ENCODE assay signal across 23 mouse cellular contexts in genomic region chr5:54348820-54349596, GRCm38 (mm10).
DNase-seq lines count a peak whose midpoint lies in the region; ATAC-seq and TF ChIP-seq lines count a peak whose summit lies in the region.
"Had no signal": no experiment of that assay in that cellular context is flagged by ENCODE, and none has a peak within 500 bp of the region (broad histone marks: within the 10 kb centered on the region; RNA-seq: fewer than 3 reads in every experiment).

No protein-coding gene starts in this region.

- no peak for TF ChIP-seq CTCF in heart, postnatal 0 days (IDR thresholded peaks at IDR 0.05; ENCODE audit: low read depth)
- TF ChIP-seq CTCF in heart, adult 2 months (IDR thresholded peaks at IDR 0.05) = no peak

- H3K4me1 ChIP-seq in heart, embryonic 11.5 days (ENCODE audit: control insufficient read depth, insufficient read depth, low read length) = no peaks in the 10 kb centered on the region
- H3K4me1 ChIP-seq in heart, postnatal 0 days (ENCODE audit: control insufficient read depth, insufficient read depth) = no peaks in the 10 kb centered on the region
- no peaks in the 10 kb centered on the region for H3K4me1 ChIP-seq in heart, adult 2 months (ENCODE audit: control insufficient read depth, insufficient read depth, low read length)
- H3K4me1 ChIP-seq in midbrain, embryonic 16.5 days (ENCODE audit: control insufficient read depth, insufficient read depth, low read length) = peaks cover 3% of the 10 kb centered on the region
- H3K4me1 ChIP-seq in midbrain, embryonic 10.5 days = no peaks in the 10 kb centered on the region
- no peaks in the 10 kb centered on the region for H3K4me1 ChIP-seq in neural tube, embryonic 14.5 days (ENCODE audit: control insufficient read depth, insufficient read depth, low read length)
- H3K4me1 ChIP-seq in kidney, embryonic 16.5 days (ENCODE audit: insufficient read depth, low read length) = no peaks in the 10 kb centered on the region
- H3K4me1 ChIP-seq: embryonic facial prominence, embryonic 15.5 days; stomach, embryonic 15.5 days had no signal

- H3K9ac ChIP-seq in heart, embryonic 11.5 days (ENCODE audit: low read depth, low read length) = no peak overlapping the region
- no peak overlapping the region for H3K9ac ChIP-seq in heart, postnatal 0 days (replicated peaks; ENCODE audit: low read depth, low read length)
- no peak overlapping the region for H3K9ac ChIP-seq in heart, adult 2 months (ENCODE audit: low read depth, low read length)
- no peak overlapping the region for H3K9ac ChIP-seq in midbrain, embryonic 16.5 days (ENCODE audit: low read depth, low read length)
- no peak overlapping the region for H3K9ac ChIP-seq in neural tube, embryonic 14.5 days (replicated peaks; ENCODE audit: low read depth, low read length)
- H3K9ac ChIP-seq in kidney, embryonic 16.5 days (replicated peaks; ENCODE audit: low read length) = no peak overlapping the region
- H3K9ac ChIP-seq: embryonic facial prominence, embryonic 15.5 days; stomach, embryonic 15.5 days had no signal

- no peak overlapping the region for H3K27ac ChIP-seq in heart, embryonic 11.5 days (ENCODE audit: low read depth, low read length)
- H3K27ac ChIP-seq in heart, postnatal 0 days (ENCODE audit: low read depth) = peak overlapping the region; percentile 4; the same call in 1 of the 2 replicates
- H3K27ac ChIP-seq in heart, adult 2 months = no peak overlapping the region
- 0 out of 2 replicates have a peak overlapping the region, but pooled peaks have one; percentile 2 for H3K27ac ChIP-seq in midbrain, embryonic 16.5 days (ENCODE audit: low read length)
- H3K27ac ChIP-seq in midbrain, embryonic 10.5 days (replicated peaks) = no peak overlapping the region
- peak overlapping the region; percentile 45; the same call in 1 of the 2 replicates for H3K27ac ChIP-seq in neural tube, embryonic 14.5 days (ENCODE audit: low read depth, low read length)
- no peak overlapping the region for H3K27ac ChIP-seq in kidney, embryonic 16.5 days (ENCODE audit: low read length)
- H3K27ac ChIP-seq: embryonic facial prominence, embryonic 15.5 days; left cerebral cortex, adult 2 months; stomach, embryonic 15.5 days had no signal

- no peak for TF ChIP-seq POLR2A in heart, adult 2 months (IDR thresholded peaks at IDR 0.05; ENCODE audit: insufficient read depth, low read depth, low read length)

- intact Hi-C loops in heart, adult 2 months (cut with DNase I) = no loop called here

- no peak for ATAC-seq in heart, embryonic 11.5 days (replicated peaks; ENCODE audit: insufficient number of reproducible peaks, low FRiP score, low TSS enrichment)
- ATAC-seq in heart, postnatal 0 days (ENCODE audit: insufficient read depth, low read depth) = peak; percentile 69
- peak; percentile 40; the same call in 1 of the 2 replicates for ATAC-seq in midbrain, embryonic 16.5 days
- peak; percentile 55; the same call in 1 of the 2 replicates for ATAC-seq in neural tube, embryonic 14.5 days (ENCODE audit: low read depth)
- no peak for ATAC-seq in kidney, embryonic 16.5 days (ENCODE audit: low FRiP score, low TSS enrichment)
- ATAC-seq: inflammation-experienced regulatory T-cells, adult 6 months; lung, postnatal 0 days had no signal

- 72% methylated on average over 8 of the region's 8 CpGs for WGBS in heart, embryonic 11.5 days (ENCODE audit: insufficient replicate concordance)
- 47% methylated on average over 8 of the region's 8 CpGs for WGBS in heart, postnatal 0 days
- WGBS in heart, adult 2 months = 64% methylated on average over 8 of the region's 8 CpGs
- 61% methylated on average over 8 of the region's 8 CpGs for WGBS in midbrain, embryonic 16.5 days
- 91% methylated on average over 8 of the region's 8 CpGs for WGBS in midbrain, embryonic 10.5 days
- 46% methylated on average over 8 of the region's 8 CpGs for WGBS in neural tube, embryonic 14.5 days
- 61% methylated on average over 8 of the region's 8 CpGs for WGBS in kidney, embryonic 16.5 days

- H3K27me3 ChIP-seq in heart, embryonic 11.5 days (ENCODE audit: control insufficient read depth, insufficient read depth, low read length) = no peaks in the 10 kb centered on the region
- no peaks in the 10 kb centered on the region for H3K27me3 ChIP-seq in heart, postnatal 0 days (ENCODE audit: control insufficient read depth, insufficient read depth, low read length)
- H3K27me3 ChIP-seq in heart, adult 2 months (ENCODE audit: control insufficient read depth, insufficient read depth, low read length) = no peaks in the 10 kb centered on the region
- H3K27me3 ChIP-seq in midbrain, embryonic 16.5 days (ENCODE audit: control insufficient read depth, insufficient read depth, low read depth, low read length) = no peaks in the 10 kb centered on the region
- no peaks in the 10 kb centered on the region for H3K27me3 ChIP-seq in midbrain, embryonic 10.5 days (ENCODE audit: low read depth, poor library complexity, severe bottlenecking)
- H3K27me3 ChIP-seq in neural tube, embryonic 14.5 days (ENCODE audit: control insufficient read depth, insufficient read depth, low read length) = no peaks in the 10 kb centered on the region
- H3K27me3 ChIP-seq in kidney, embryonic 16.5 days (ENCODE audit: insufficient read depth, low read length) = no peaks in the 10 kb centered on the region
- H3K27me3 ChIP-seq: embryonic facial prominence, embryonic 15.5 days; stomach, embryonic 15.5 days had no signal

- H3K4me3 ChIP-seq in heart, embryonic 11.5 days (ENCODE audit: low read depth, low read length) = no peak overlapping the region
- H3K4me3 ChIP-seq in heart, postnatal 0 days (ENCODE audit: low read depth, low read length) = no peak overlapping the region
- no peak overlapping the region for H3K4me3 ChIP-seq in heart, adult 2 months
- H3K4me3 ChIP-seq in midbrain, embryonic 16.5 days (ENCODE audit: low read depth, low read length) = no peak overlapping the region
- H3K4me3 ChIP-seq in midbrain, embryonic 10.5 days = no peak overlapping the region
- H3K4me3 ChIP-seq in neural tube, embryonic 14.5 days (ENCODE audit: low read depth, low read length) = no peak overlapping the region
- no peak overlapping the region for H3K4me3 ChIP-seq in kidney, embryonic 16.5 days (ENCODE audit: low read length)
- H3K4me3 ChIP-seq: embryonic facial prominence, embryonic 15.5 days; left cerebral cortex, adult 2 months; stomach, embryonic 15.5 days had no signal

- no peaks in the 10 kb centered on the region for H3K79me2 ChIP-seq in heart, adult 2 months (replicated peaks; ENCODE audit: control insufficient read depth, insufficient read depth, low read length)

- H3K36me3 ChIP-seq in heart, embryonic 11.5 days (ENCODE audit: control insufficient read depth, insufficient read depth, low read length) = no peaks in the 10 kb centered on the region
- H3K36me3 ChIP-seq in heart, postnatal 0 days (replicated peaks; ENCODE audit: control insufficient read depth, insufficient read depth, low read length) = no peaks in the 10 kb centered on the region
- peaks cover 2% of the 10 kb centered on the region; the same call in 1 of the 2 replicates for H3K36me3 ChIP-seq in heart, adult 2 months (ENCODE audit: control insufficient read depth, insufficient read depth, low read length)
- H3K36me3 ChIP-seq in midbrain, embryonic 16.5 days (ENCODE audit: control insufficient read depth, insufficient read depth, low read length) = no peaks in the 10 kb centered on the region
- H3K36me3 ChIP-seq in midbrain, embryonic 10.5 days = no peaks in the 10 kb centered on the region
- no peaks in the 10 kb centered on the region for H3K36me3 ChIP-seq in neural tube, embryonic 14.5 days (ENCODE audit: control insufficient read depth, insufficient read depth, low read length)
- no peaks in the 10 kb centered on the region for H3K36me3 ChIP-seq in kidney, embryonic 16.5 days (ENCODE audit: insufficient read depth, low read length)
- H3K36me3 ChIP-seq: embryonic facial prominence, embryonic 15.5 days; stomach, embryonic 15.5 days had no signal

- peak; percentile 62 for DNase-seq in heart, adult 11 months
- DNase-seq in heart, postnatal 0 days (ENCODE audit: low spot score) = peak; percentile 30
- DNase-seq in heart, adult 2 months = no peak
- DNase-seq in midbrain, embryonic 10.5 days (ENCODE audit: low spot score) = no peak
- DNase-seq: B cell, adult 2 months; cerebellum, adult 2 months; cerebellum, postnatal 36 days; gastrocnemius, postnatal 36 days; kidney, adult 2 months; kidney, postnatal 14 days; left cerebral cortex, postnatal 4 days; liver; thymus, adult 18-20 months; thymus, postnatal 4 days had no signal

- no peaks in the 10 kb centered on the region for H3K9me3 ChIP-seq in heart, embryonic 11.5 days (replicated peaks; ENCODE audit: control insufficient read depth, low read length)
- no peaks in the 10 kb centered on the region for H3K9me3 ChIP-seq in heart, postnatal 0 days (replicated peaks; ENCODE audit: control insufficient read depth, low read length)
- H3K9me3 ChIP-seq in midbrain, embryonic 16.5 days (replicated peaks; ENCODE audit: control insufficient read depth, low read length, poor library complexity, severe bottlenecking) = no peaks in the 10 kb centered on the region
- no peaks in the 10 kb centered on the region for H3K9me3 ChIP-seq in midbrain, embryonic 10.5 days (replicated peaks)
- H3K9me3 ChIP-seq in neural tube, embryonic 14.5 days (ENCODE audit: control insufficient read depth, low read length) = no peaks in the 10 kb centered on the region
- no peaks in the 10 kb centered on the region for H3K9me3 ChIP-seq in kidney, embryonic 16.5 days (ENCODE audit: low read length)
- H3K9me3 ChIP-seq: embryonic facial prominence, embryonic 15.5 days; stomach, embryonic 15.5 days had no signal

- no peak overlapping the region for H3K4me2 ChIP-seq in heart, embryonic 11.5 days
- 0 out of 2 replicates have a peak overlapping the region, but pooled peaks have one; percentile 0 for H3K4me2 ChIP-seq in heart, postnatal 0 days (ENCODE audit: low read depth, low read length)
- H3K4me2 ChIP-seq in midbrain, embryonic 16.5 days (ENCODE audit: low read length) = no peak overlapping the region
- no peak overlapping the region for H3K4me2 ChIP-seq in neural tube, embryonic 14.5 days (ENCODE audit: low read depth, low read length)
- no peak overlapping the region for H3K4me2 ChIP-seq in kidney, embryonic 16.5 days (replicated peaks; ENCODE audit: low read depth, low read length)
- H3K4me2 ChIP-seq: embryonic facial prominence, embryonic 15.5 days; stomach, embryonic 15.5 days had no signal

- TF ChIP-seq EP300 in heart, postnatal 0 days (IDR thresholded peaks at IDR 0.05; ENCODE audit: low read depth) = no peak
- TF ChIP-seq EP300 in heart, adult 2 months (IDR thresholded peaks at IDR 0.05; ENCODE audit: insufficient read depth, low read depth, low read length) = no peak

Comparison
In these comparisons a context has a peak if more than half of its experiments do, and no peak if none do; other contexts are left out.
1. DNase-seq: peak in heart, adult 11 months (single experiment) and heart, postnatal 0 days (single experiment); none in heart, adult 2 months (0 of 2) and midbrain, embryonic 10.5 days (single experiment).
2. ATAC-seq: peak in heart, postnatal 0 days (single experiment), midbrain, embryonic 16.5 days (single experiment) and neural tube, embryonic 14.5 days (single experiment); none in heart, embryonic 11.5 days (single experiment) and kidney, embryonic 16.5 days (single experiment).
3. H3K27ac ChIP-seq: peak in heart, postnatal 0 days (single experiment), midbrain, embryonic 16.5 days (single experiment) and neural tube, embryonic 14.5 days (single experiment); none in heart, embryonic 11.5 days (single experiment), heart, adult 2 months (single experiment), midbrain, embryonic 10.5 days (single experiment) and kidney, embryonic 16.5 days (single experiment).